Mouse (Mus musculus) cerebellum, adult (tissue): ENCODE measurements around the gene Zscan12.

Experiments
- ATAC-seq: cut with Nextera tagmentation; 2 replicates; pipeline ENCODE4 v1.9.2; 2017; ENCODE audit warnings: mild to moderate bottlenecking, moderate library complexity, mixed read lengths; ENCODE audit not compliant: insufficient number of reproducible peaks, low FRiP score, low TSS enrichment

Zscan12 gene

GRCm38 (mm10) chr13:21401636-21402286 lies 39.1 kb downstream of the Zscan12 start:
- ATAC-seq: no peak

DNA sequence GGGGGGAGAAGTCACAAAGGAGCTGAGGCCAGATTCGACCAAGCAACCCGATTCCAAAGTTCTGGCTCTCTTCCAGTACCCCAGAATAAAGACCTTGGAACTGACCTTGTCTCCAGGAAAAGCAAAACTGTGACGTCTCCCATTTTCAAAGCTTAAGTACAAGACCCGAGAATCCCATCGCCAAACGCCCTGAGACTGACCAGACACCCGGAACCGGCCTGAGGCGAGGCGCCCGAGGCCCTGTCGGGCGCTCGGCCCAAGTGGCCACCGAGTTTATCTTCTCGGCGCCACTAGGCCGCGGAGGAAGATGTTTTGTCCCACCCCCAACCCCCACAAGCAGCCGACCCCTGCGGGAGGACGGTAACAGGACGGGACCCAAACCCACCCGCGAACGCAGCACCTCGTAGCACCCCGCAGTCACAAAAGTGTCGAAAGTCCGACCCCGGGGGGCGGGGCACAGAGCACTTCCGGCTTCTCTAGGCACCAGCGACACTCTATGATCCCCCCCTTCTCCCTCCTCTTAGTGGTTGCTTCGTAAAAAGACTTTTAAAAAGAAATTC lies 39.7 kb downstream of the Zscan12 start, which contains the start of gene Zkscan3:
Gene Zkscan3, minus strand, starts transcription at position 469 of the 560 bp plus-strand sequence.
- ATAC-seq: peak; percentile 89

DNA sequence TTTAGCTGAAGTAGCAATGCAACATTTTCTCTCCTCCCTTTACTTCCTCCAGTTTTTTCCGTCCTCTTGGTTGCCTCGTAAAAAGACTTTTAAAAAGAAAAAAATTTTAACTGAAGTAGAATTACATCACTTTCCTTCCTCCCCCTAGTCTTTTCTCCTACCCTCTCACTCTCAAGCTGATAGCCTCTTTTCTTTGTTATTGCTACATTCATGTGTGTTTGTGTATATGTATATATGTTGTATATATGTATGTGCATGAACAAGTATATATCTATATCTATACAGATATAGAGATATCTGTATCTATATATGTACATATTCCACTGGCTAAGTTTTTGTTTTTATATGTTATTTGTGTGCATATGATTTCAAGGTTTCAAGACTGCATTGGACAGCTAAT lies 40.2 kb downstream of the Zscan12 start:
- ATAC-seq: no peak

GRCm38 (mm10) chr13:21407341-21407740 lies 44.7 kb downstream of the Zscan12 start:
- ATAC-seq: no peak

DNA sequence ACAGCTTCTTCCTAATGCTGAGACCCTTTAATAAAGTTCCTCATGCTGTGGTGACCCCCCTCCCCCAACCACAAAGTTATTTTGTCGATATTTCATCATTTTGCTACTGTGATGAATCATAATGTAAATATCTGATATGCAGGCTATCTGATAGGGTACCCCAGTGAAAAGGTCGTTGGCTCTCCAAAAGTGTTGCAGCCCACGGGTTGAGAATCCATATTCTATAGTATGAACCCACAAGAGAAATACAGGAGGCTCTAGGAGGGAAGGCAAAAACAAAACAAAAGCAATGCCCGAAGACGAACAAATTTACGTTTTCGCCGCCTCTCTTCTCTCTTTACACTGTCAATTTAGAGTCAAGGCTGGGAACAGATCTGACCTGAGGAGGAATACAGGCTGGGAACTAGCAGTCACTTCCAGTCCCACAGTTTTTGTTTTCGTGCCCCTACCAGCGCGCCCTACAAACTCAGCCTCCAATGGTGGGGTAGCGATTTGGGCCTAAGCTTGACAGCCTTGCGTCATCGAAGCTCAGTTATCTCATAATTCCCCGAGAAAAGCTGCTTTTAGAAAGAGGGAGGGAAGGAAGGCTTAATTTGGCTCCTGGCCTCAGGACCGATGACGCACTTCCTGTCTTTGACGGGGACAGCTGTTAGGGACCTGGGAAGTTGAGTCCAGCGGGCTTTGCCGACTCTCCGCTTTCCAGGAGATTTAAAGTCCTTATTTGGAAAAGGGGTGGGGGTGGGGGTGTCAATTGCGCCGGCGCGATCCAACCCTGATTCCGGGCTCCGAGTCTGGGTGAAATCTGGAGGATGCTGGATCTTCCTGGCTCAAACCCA lies 45.6 kb downstream of the Zscan12 start:
- peak; percentile 100 for ATAC-seq

DNA sequence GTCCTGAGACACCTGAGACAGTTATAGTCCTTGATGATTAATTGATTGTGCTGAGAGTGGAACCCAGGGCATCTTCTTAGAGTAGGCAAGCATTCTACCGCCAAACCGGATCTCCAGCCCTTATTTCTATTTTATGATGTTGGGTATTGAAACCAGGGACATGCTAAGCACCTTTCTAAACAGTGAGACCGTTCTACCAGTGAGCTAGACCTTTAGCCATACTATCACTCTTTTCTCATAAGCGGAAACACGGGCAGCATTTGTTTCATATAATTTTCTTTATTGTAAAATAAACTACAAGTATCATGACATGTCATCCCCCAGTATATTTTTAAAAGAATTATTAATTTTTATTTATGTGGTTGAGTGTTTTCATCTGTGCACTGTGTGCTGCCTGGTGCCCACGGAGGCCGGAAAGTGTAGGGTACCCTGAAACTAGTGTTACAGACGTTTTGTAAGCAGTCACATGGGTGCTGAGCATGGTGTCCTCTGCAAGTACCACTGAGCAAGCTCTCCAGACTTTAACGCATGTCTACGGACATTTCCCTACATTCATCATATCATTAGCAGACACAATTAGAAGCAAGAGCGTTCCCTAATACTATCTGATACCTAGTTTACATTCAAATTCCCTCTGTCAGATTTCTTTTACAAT lies 46.3 kb downstream of the Zscan12 start:
- no peak for ATAC-seq

DNA sequence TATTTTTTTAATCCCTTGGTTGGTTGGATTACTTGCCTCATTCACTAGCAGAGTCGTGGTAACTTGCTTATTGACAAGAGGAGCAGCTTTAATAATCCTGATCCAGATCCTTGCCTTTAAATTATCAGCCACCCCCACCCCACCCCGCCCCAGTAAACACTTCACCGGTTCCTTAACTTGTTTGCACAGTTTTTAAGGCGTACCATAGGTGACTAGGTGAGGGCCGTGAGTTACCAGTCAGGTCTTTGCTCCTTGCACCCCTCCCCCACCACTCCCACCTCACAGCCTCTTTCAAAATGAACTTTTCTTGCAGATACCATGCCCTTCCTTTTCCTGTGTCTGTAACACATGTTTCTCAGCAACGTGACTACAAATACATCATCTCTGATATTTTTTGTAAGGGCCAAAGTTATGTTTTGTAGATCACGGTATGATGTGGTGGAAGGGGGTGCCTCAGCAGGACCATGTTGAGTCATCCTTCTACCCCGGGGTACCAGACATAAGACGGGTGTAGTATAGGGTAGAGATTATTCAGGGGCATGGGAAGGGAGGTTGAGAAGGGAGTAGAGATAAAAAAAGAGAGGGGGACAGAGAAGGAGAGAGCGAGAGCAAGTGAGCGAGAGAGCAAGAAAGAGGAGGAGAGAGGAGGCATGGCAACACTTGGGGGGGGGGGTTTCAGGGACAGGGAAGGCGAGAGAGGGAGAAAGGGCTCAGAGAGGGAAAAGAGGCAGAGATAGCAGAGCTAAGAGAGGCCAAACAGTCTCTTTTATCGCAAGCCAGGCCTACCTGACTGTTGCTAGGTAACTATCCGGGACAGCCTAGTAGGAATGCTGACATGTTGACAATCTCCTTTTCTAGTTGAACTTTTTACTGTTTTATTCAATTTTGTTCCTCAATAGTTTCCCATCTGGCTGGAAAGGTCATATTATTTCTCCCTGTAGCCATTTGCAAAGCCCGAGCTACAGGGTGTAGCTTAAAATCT lies 51.9 kb downstream of the Zscan12 start:
- no peak for ATAC-seq

- ATAC-seq: no peak
Observed at GRCm38 (mm10) chr13:21415266-21415665, 52.6 kb downstream of the Zscan12 start.

GRCm38 (mm10) chr13:21415750-21416149 lies 53.1 kb downstream of the Zscan12 start:
- ATAC-seq: no peak

GRCm38 (mm10) chr13:21417298-21418010 lies 54.8 kb downstream of the Zscan12 start:
- ATAC-seq: no peak

DNA sequence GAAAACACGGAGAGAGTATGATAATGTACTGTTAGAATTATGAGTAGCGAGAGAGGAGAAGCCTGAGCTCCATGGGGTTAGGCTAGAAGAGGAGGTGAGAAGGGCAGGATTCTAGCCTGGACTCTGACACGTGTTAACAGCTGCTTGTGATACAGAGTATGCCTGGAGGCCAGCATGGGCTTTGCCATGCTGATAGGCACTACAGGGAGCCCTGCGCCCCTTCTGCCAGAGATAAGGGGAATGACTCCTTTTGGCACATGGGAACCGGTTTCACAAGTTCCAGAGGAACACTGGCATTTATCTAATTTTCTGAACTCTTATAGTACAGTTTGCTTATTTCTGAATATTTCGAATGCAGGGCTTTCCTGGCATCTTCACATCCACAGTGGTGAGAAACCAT lies 56.2 kb downstream of the Zscan12 start:
- ATAC-seq: no peak
